Mouse (Mus musculus) myocyte (in vitro differentiated cells): ENCODE results near the gene Atxn2. TPM values are rescaled to one million over a fixed set of nuclear protein-coding genes. Genes with fewer than 3 reads are reported as not detected.
A peak's percentile ranks its signal among the peaks of the same experiment; 100 is the strongest.

Experiments
- H3K27me3 ChIP-seq: one replicate; pipeline ENCODE4 v1.6.1; 2011; ENCODE audit not compliant: control insufficient read depth, insufficient read depth, insufficient read length
- H3K36me3 ChIP-seq: one replicate; pipeline ENCODE4 v1.6.1; 2011; ENCODE audit not compliant: control insufficient read depth, insufficient read depth
- H3K4me2 ChIP-seq: one replicate; pipeline ENCODE4 v1.6.1; 2011; ENCODE audit warnings: low read depth, control low read depth
- H3K4me3 ChIP-seq: one replicate; pipeline ENCODE4 v1.5.1; 2011; ENCODE audit warnings: mild to moderate bottlenecking, control low read depth, moderate library complexity
- H3K79me2 ChIP-seq: one replicate; pipeline ENCODE4 v1.6.1; 2011; ENCODE audit not compliant: control insufficient read depth, insufficient read depth
- H3ac ChIP-seq: one replicate; pipeline ENCODE4 v1.6.1; 2011; ENCODE audit not compliant: control insufficient read depth, insufficient read length
- CEBPB ChIP-seq: IDR thresholded peaks from 2 replicates; pipeline ENCODE4 v1.6.1; 2011; ENCODE audit warnings: mild to moderate bottlenecking, moderate library complexity; ENCODE audit not compliant: poor library complexity, insufficient read depth, severe bottlenecking
- E2F4 ChIP-seq: IDR thresholded peaks from one replicate; pipeline ENCODE4 v1.6.1; 2011; ENCODE audit warnings: mild to moderate bottlenecking, control low read depth, moderate library complexity; ENCODE audit not compliant: insufficient read depth
- MAX ChIP-seq: IDR thresholded peaks from one replicate; pipeline ENCODE4 v1.6.1; 2011; ENCODE audit warnings: low read depth, mild to moderate bottlenecking, control low read depth
- MYOD1 ChIP-seq, 3 experiments: IDR thresholded peaks; one replicate each; pipeline ENCODE4 v1.6.1; 2011; ENCODE audit warnings: control low read depth in 2 of 3, low read depth in 2 of 3, mild to moderate bottlenecking in 2 of 3, moderate library complexity in 1 of 3; ENCODE audit not compliant: insufficient read length in 2 of 3, control insufficient read depth in 1 of 3
- MYOG ChIP-seq, 3 experiments: IDR thresholded peaks; one replicate each; pipeline ENCODE4 v1.6.1; 2011; ENCODE audit warnings: control low read depth in 2 of 3, low read depth in 2 of 3, mild to moderate bottlenecking in 2 of 3; ENCODE audit not compliant: insufficient read length in 2 of 3, control insufficient read depth in 1 of 3, insufficient read depth in 1 of 3
- POLR2A ChIP-seq: IDR thresholded peaks from one replicate; pipeline ENCODE4 v1.6.1; 2011; ENCODE audit warnings: low read depth, mild to moderate bottlenecking, control low read depth, moderate library complexity; ENCODE audit not compliant: insufficient read length
- POLR2AphosphoS2 ChIP-seq: IDR thresholded peaks from one replicate; pipeline ENCODE4 v1.6.1; 2011; ENCODE audit warnings: low read depth, control low read depth; ENCODE audit not compliant: insufficient read length
- REST ChIP-seq: IDR thresholded peaks from one replicate; pipeline ENCODE4 v1.6.1; 2011; ENCODE audit warnings: mild to moderate bottlenecking, control low read depth, moderate library complexity; ENCODE audit not compliant: insufficient read depth, insufficient read length
- SRF ChIP-seq: IDR thresholded peaks from one replicate; pipeline ENCODE4 v1.6.1; 2011; ENCODE audit warnings: low read depth; ENCODE audit not compliant: control insufficient read depth, insufficient read length
- TCF12 ChIP-seq: IDR thresholded peaks from one replicate; pipeline ENCODE4 v1.6.1; 2011; ENCODE audit warnings: mild to moderate bottlenecking, control low read depth; ENCODE audit not compliant: poor library complexity, insufficient read depth, severe bottlenecking
- TCF3 ChIP-seq: IDR thresholded peaks from one replicate; pipeline ENCODE4 v1.6.1; 2011; ENCODE audit warnings: low read depth, control low read depth; ENCODE audit not compliant: insufficient read length
- USF1 ChIP-seq: IDR thresholded peaks from one replicate; pipeline ENCODE4 v1.6.1; 2011; ENCODE audit warnings: low read depth, mild to moderate bottlenecking, control low read depth, moderate library complexity
- polyA plus RNA-seq: library from polyadenylated mRNA; unstranded; fragments of >200 nt; fragmentation: generic; extraction: Trizol; gene quantifications from one replicate; pipeline ENCODE4 v1.2.1, GENCODE M21; 2012; ENCODE audit warnings: missing spikeins

Gene Atxn2
- polyA plus RNA-seq, 1 experiment: 95.3 TPM

DNA sequence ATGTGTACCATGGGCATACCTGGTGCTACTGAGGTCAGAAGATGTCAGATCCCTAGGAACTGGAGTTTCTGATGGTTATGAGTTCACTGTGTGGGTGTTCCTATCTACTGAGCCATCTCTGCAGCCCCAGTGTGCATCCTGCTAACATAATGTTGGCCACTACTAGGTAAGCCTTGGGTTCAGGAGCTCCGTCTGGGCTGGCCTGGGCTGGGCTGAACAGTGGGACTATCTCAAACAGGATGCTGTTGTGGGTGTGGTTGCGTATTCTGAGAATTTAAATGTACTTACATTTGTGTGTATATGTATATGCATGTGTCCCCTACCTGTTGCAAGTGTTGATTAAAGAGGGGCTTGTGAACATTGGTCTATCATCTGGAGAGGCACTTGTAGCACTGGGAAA, 38.5 kb downstream of the Atxn2 start:
- Histone ChIP-seq H3ac (no peak overlapping the region), H3K4me3 (no peak overlapping the region), H3K79me2 (peaks cover 63% of the 10 kb centered on the region), H3K27me3 (no peaks in the 10 kb centered on the region), H3K4me2 (no peak overlapping the region), H3K36me3 (peaks cover 22% of the 10 kb centered on the region)
- TF ChIP-seq MYOD1 (IDR thresholded peaks at IDR 0.05; ENCODE audit: control insufficient read depth in 1 of 3, insufficient read length in 2 of 3, low read depth in 2 of 3) (no peak), CEBPB (no peak), POLR2AphosphoS2 (no peak), SRF (no peak), USF1 (no peak), E2F4 (no peak), MAX (no peak), MYOG (IDR thresholded peaks at IDR 0.05; ENCODE audit: control insufficient read depth in 1 of 3, insufficient read depth in 1 of 3, insufficient read length in 2 of 3, low read depth in 2 of 3) (no peak), POLR2A (no peak), REST (no peak), TCF3 (no peak)

DNA sequence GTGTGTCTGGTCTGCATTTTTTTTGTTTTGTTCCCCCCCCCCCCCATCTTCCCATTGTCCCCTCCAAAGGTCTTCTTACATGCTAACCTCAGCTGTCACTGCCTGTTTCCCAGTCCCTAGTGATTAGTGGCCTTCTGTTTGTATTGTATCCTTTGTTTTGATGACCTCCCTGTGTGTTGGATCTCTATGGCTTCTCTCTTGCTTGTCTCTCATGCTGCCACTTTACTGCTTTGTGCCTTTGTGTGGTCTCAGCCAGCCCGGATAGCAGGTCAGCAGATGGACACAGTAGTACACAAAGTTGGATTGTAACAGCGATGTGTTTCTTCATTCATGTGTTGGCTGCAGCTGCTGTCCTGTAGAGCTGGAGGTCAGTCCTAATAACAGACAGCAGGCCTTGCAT, 46.8 kb downstream of the Atxn2 start:
- TF ChIP-seq MYOG (IDR thresholded peaks at IDR 0.05; ENCODE audit: control insufficient read depth in 1 of 3, insufficient read depth in 1 of 3, insufficient read length in 2 of 3, low read depth in 2 of 3) (peak in 1 of 3 experiments; percentile 26), POLR2A (no peak)
- Histone ChIP-seq H3K36me3 (peaks cover 22% of the 10 kb centered on the region), H3K4me2 (no peak overlapping the region)

DNA sequence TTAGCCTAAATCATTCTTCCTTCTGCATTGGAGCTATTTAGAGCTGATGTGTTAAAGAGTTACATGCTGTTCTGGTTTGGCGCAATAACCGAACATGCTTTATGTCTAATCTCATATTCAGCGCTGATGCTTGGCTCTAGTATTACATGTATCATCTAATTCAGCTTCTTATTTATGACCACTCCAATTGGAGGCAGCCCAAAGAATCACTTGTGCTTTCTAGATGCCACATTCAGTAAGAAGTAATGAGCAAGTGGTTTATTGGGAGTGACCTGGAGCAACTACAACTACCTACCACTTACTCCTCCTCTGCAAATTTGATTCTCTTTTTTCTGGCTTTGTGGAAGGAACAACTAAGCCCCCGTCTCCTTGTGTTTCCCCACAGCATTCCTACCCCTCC, 47.2 kb downstream of the Atxn2 start:
- TF ChIP-seq USF1: no peak
- no peak for TF ChIP-seq CEBPB
- no peak for TF ChIP-seq TCF3
- TF ChIP-seq TCF12: no peak
- no peak for TF ChIP-seq POLR2AphosphoS2
- no peak for TF ChIP-seq MYOG (IDR thresholded peaks at IDR 0.05; ENCODE audit: control insufficient read depth in 1 of 3, insufficient read depth in 1 of 3, insufficient read length in 2 of 3, low read depth in 2 of 3)
- no peak for TF ChIP-seq MAX
- TF ChIP-seq REST: no peak
- TF ChIP-seq MYOD1 (IDR thresholded peaks at IDR 0.05; ENCODE audit: control insufficient read depth in 1 of 3, insufficient read length in 2 of 3, low read depth in 2 of 3): no peak
- TF ChIP-seq POLR2A: no peak
- TF ChIP-seq E2F4: no peak
- H3K79me2 ChIP-seq: peaks cover 63% of the 10 kb centered on the region
- H3ac ChIP-seq: no peak overlapping the region
- H3K27me3 ChIP-seq: no peaks in the 10 kb centered on the region
- peaks cover 18% of the 10 kb centered on the region for H3K36me3 ChIP-seq
- H3K4me3 ChIP-seq: no peak overlapping the region
- H3K4me2 ChIP-seq: no peak overlapping the region

More for the DNA sequence above, 46.8 kb downstream of the Atxn2 start:
- no peak overlapping the region for H3ac ChIP-seq
- H3K27me3 ChIP-seq: no peaks in the 10 kb centered on the region
- H3K79me2 ChIP-seq: peaks cover 61% of the 10 kb centered on the region
- H3K4me3 ChIP-seq: no peak overlapping the region

DNA sequence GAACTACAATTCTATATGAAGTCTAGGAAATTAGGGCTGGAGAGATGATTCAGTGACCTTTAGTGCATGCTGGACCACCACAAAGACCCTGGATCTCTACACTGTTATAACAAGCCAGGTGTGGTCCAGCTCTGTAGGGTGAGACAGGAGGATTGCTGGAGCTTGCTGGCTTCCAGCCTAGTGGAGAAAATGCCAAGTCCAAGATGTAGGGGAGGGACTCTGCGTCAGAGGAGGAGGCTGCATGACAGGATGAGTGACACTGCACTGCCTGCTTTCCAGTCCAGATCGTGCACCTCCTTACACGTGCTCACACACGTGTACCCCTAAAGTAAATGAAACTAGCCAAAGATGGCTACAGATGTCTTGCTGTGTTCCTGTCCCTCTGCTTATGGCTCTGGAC, 48.8 kb downstream of the Atxn2 start:
- Histone ChIP-seq H3K4me3 (no peak overlapping the region), H3K27me3 (no peaks in the 10 kb centered on the region), H3ac (no peak overlapping the region), H3K36me3 (peaks cover 16% of the 10 kb centered on the region), H3K79me2 (peaks cover 64% of the 10 kb centered on the region), H3K4me2 (no peak overlapping the region)
- no peak for TF ChIP-seq E2F4
- no peak for TF ChIP-seq MAX
- no peak for TF ChIP-seq MYOD1 (IDR thresholded peaks at IDR 0.05; ENCODE audit: control insufficient read depth in 1 of 3, insufficient read length in 2 of 3, low read depth in 2 of 3)
- no peak for TF ChIP-seq TCF12
- no peak for TF ChIP-seq USF1
- TF ChIP-seq CEBPB: no peak
- no peak for TF ChIP-seq MYOG (IDR thresholded peaks at IDR 0.05; ENCODE audit: control insufficient read depth in 1 of 3, insufficient read depth in 1 of 3, insufficient read length in 2 of 3, low read depth in 2 of 3)
- no peak for TF ChIP-seq REST
- TF ChIP-seq POLR2AphosphoS2: no peak
- TF ChIP-seq POLR2A: no peak
- TF ChIP-seq SRF: no peak
- TF ChIP-seq TCF3: no peak

DNA sequence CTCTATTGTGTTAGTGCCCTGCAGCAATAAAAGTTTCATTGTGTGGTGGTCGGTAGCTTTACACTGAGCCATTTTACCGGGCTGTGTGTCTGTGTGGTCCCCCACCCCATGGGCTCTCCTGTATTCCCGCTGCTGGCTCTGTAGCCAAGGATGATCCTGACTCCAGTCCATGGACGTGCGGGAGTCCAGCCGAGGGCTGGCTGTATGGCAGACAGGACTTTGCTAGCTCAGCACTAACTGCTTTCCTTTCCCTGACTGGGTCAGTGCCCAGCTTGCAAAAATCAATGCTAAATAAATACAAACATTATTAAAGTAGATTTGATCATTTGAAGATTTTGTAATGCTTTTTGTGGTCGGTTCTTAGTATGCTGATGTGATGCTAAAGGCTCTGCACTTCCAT, 50.3 kb downstream of the Atxn2 start:
- no peaks in the 10 kb centered on the region for H3K27me3 ChIP-seq
- H3K4me3 ChIP-seq: no peak overlapping the region
- H3K36me3 ChIP-seq: peaks cover 13% of the 10 kb centered on the region
- peaks cover 69% of the 10 kb centered on the region for H3K79me2 ChIP-seq
- H3K4me2 ChIP-seq: no peak overlapping the region
- H3ac ChIP-seq: no peak overlapping the region
- TF ChIP-seq POLR2A: no peak

DNA sequence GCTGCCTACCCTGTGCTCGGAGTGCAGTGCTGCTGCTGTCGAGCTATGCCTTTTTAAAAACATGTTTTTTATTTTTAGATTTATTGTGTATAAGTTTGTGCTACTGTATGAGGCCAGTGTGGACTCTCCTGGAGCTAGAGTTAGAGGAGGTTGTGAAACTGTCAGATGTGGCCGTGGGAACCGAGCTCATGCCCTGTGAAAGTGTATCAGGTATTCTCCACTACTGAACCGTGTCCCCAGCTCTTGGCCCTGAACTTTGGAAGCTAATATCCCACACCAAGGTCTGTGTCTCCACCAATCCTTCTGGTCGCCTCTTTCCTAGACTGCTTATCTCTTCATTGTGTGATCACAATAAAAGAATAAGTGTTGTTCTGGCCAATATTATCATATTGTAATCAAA, 51.8 kb downstream of the Atxn2 start:
- H3K4me2 ChIP-seq: no peak overlapping the region
- no peak overlapping the region for H3ac ChIP-seq
- no peaks in the 10 kb centered on the region for H3K27me3 ChIP-seq
- H3K4me3 ChIP-seq: no peak overlapping the region
- TF ChIP-seq SRF (no peak), TCF3 (no peak), MYOD1 (IDR thresholded peaks at IDR 0.05; ENCODE audit: control insufficient read depth in 1 of 3, insufficient read length in 2 of 3, low read depth in 2 of 3) (no peak), USF1 (no peak), CEBPB (no peak), POLR2AphosphoS2 (no peak), REST (no peak), POLR2A (no peak), TCF12 (no peak), MAX (no peak), E2F4 (no peak), MYOG (IDR thresholded peaks at IDR 0.05; ENCODE audit: control insufficient read depth in 1 of 3, insufficient read depth in 1 of 3, insufficient read length in 2 of 3, low read depth in 2 of 3) (no peak)
- H3K36me3 ChIP-seq: peaks cover 11% of the 10 kb centered on the region
- H3K79me2 ChIP-seq: peaks cover 58% of the 10 kb centered on the region
